Mouse (Mus musculus): Measurements from ENCODE around the gene Znrd1as. TPM values are rescaled to one million over a fixed set of nuclear protein-coding genes. Genes with fewer than 3 reads are reported as not detected.

The Znrd1as gene
- total and polyA plus RNA-seq, 3 experiments = 1.8 to 2.8 TPM; not detected in 1

DNA sequence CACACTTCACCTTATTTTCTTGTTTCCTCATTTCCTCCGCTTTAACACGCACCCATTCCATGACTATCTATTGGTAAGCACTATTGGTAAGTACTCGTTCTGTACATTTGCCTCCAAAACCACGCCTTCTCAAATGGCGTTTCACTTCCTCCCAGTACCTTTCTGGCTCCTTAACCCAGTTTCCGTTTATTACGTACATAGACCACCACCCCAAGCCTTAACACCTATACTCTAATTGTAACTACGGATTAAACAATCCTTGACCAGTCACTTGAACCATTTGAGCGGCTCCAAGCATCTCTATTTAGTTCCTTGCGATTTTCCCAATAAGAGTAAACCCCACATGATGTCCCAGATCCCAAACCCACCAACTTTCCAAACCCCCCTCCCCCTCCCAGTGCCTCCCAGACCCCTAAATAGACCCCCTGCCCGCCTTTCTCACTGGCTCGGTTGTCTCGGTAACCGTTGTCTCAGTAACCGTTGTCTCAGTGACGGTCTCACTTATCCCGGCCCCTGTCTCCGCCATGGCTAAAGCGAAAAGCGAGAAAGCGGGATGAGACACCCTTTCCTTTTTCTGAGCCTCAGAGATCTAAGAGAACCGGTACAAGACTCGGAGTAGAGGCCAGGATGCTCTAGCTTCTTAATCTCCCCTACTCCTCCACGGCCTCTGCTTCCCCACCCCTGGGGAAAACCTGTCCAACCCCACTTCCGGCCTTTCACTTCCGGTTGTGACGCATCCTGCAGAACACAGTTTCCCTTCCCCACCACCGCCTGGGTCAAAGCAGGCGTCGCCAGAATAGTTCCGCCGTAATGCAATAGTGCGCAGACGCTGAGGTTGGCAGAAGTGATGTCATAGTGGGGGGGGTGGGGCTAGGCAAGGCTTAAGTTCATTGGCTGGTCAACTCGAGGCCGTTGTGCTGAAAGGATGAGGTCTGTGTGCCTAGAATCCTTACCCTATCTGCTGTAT is 7.1 kb upstream of the Znrd1as start, which contains the start of gene Ppp1r11 (continued):
- TF ChIP-seq MEF2A (IDR thresholded peaks at IDR 0.05; ENCODE audit: extremely low read depth, insufficient replicate concordance, low read depth, low read length, poor library complexity, severe bottlenecking) (no peak), USF2 (IDR thresholded peaks at IDR 0.05; ENCODE audit: borderline replicate concordance in 1 of 2, insufficient read depth in 1 of 2, low read depth in 1 of 2, low read length in 2 of 2) (no peak), UBTF (IDR thresholded peaks at IDR 0.05; ENCODE audit: borderline replicate concordance, insufficient read depth, low read depth, low read length) (no peak)

DNA sequence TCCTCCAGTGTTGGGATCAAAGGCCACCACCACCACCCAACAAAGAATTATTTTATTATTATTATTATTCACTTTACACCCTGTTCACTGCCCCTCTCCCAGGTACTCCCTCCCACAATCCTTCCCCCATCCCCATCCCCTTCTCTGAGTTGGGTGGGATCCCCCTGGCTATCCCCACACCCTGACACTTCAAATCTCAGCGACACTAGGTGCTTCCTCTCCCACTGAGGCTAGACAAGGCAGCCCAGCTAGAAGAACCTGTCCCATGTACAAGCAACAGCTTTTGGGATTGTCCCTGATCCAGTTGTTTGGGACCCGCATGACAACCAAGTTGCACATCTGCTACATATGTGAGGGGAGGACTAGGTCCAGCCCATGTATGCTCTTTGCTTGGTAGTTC is 5.8 kb upstream of the Znrd1as start:
- H3K4me3 ChIP-seq (ENCODE audit: control insufficient read depth in 1 of 2, insufficient read depth in 1 of 2, low read depth in 2 of 2, low read length in 2 of 2) = no peak overlapping the region
- no peak for TF ChIP-seq POLR2AphosphoS2 (IDR thresholded peaks at IDR 0.05; ENCODE audit: low read length)
- no peak for TF ChIP-seq GABPA (IDR thresholded peaks at IDR 0.05; ENCODE audit: low read depth, low read length)
- no peak for TF ChIP-seq ETS1 (IDR thresholded peaks at IDR 0.05; ENCODE audit: low read depth, low read length)
- TF ChIP-seq MYB (IDR thresholded peaks at IDR 0.05; ENCODE audit: low read depth, low read length) = no peak
- TF ChIP-seq KAT2A (conservative IDR thresholded peaks at IDR 0.05; ENCODE audit: low read depth, low read length) = no peak
- no peak for TF ChIP-seq RAD21 (IDR thresholded peaks at IDR 0.05; ENCODE audit: low read depth, low read length)
- no peak for TF ChIP-seq TBP (IDR thresholded peaks at IDR 0.05; ENCODE audit: low read depth, low read length)
- no peak for TF ChIP-seq USF2 (IDR thresholded peaks at IDR 0.05; ENCODE audit: borderline replicate concordance in 1 of 2, insufficient read depth in 1 of 2, low read depth in 1 of 2, low read length in 2 of 2)
- no peak for TF ChIP-seq TAL1 (IDR thresholded peaks at IDR 0.05; ENCODE audit: low read length)
- TF ChIP-seq CTCF (IDR thresholded peaks at IDR 0.05 in 2 of 3, conservative IDR thresholded peaks at IDR 0.05 in 1 of 3; ENCODE audit: control insufficient read depth in 1 of 3, insufficient read depth in 1 of 3, low read depth in 2 of 3, low read length in 3 of 3, poor library complexity in 1 of 3, severe bottlenecking in 1 of 3) = no peak
- no peak for DNase-seq (ENCODE audit: low read depth, low spot score)
- H3K27me3 ChIP-seq (ENCODE audit: control insufficient read depth in 1 of 2, insufficient read depth in 2 of 2, low read length in 2 of 2) = no peaks in the 10 kb centered on the region
- H3K9me3 ChIP-seq (replicated peaks; ENCODE audit: insufficient read depth, low read length) = no peaks in the 10 kb centered on the region
- H3K36me3 ChIP-seq (ENCODE audit: control insufficient read depth in 1 of 2, insufficient read depth in 2 of 2, low read length in 2 of 2) = peaks cover 0 to 9% of the 10 kb centered on the region in 2 experiments; a peak in 2 of 4 replicates
- H3K4me1 ChIP-seq (ENCODE audit: control insufficient read depth in 1 of 2, insufficient read depth in 2 of 2, low read length in 2 of 2) = no peaks in the 10 kb centered on the region; a peak in 1 of 4 replicates
- peaks cover 15% of the 10 kb centered on the region for H3K79me2 ChIP-seq (ENCODE audit: control insufficient read depth, insufficient read depth, low read length, poor library complexity)
- no peak overlapping the region for H3K27ac ChIP-seq (ENCODE audit: control insufficient read depth, low read depth, low read length)
- H3K9ac ChIP-seq (ENCODE audit: control insufficient read depth, low read depth, low read length, poor library complexity, severe bottlenecking) = no peak overlapping the region

DNA sequence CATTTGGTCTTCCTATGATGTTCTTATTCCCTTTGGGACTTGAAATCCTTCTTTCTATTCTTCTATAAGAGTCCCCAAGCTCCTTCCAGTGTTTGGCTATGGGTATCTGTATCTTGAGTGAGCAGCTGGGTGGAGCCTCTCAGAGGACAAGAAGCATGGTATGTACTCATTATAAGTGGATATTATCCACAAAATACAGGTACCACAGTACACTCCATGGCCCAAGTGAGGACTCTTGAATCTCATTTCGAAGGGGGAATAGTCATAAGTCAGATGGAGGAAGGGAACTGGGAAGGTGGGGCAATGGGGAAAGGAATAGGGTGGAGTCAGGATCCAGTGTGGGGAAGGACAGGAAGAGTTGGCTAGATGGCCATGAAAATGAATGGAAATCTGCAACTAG is 5.3 kb upstream of the Znrd1as start:
- no peak for DNase-seq (ENCODE audit: low read depth, low spot score)
- Histone ChIP-seq H3K9me3 (replicated peaks; ENCODE audit: insufficient read depth, low read length) (no peaks in the 10 kb centered on the region), H3K36me3 (ENCODE audit: control insufficient read depth in 1 of 2, insufficient read depth in 2 of 2, low read length in 2 of 2) (peaks cover 0 to 9% of the 10 kb centered on the region in 2 experiments; a peak in 2 of 4 replicates), H3K4me1 (ENCODE audit: control insufficient read depth in 1 of 2, insufficient read depth in 2 of 2, low read length in 2 of 2) (no peaks in the 10 kb centered on the region; a peak in 1 of 4 replicates), H3K27me3 (ENCODE audit: control insufficient read depth in 1 of 2, insufficient read depth in 2 of 2, low read length in 2 of 2) (no peaks in the 10 kb centered on the region), H3K27ac (ENCODE audit: control insufficient read depth, low read depth, low read length) (no peak overlapping the region), H3K79me2 (ENCODE audit: control insufficient read depth, insufficient read depth, low read length, poor library complexity) (peaks cover 15% of the 10 kb centered on the region), H3K4me3 (ENCODE audit: control insufficient read depth in 1 of 2, insufficient read depth in 1 of 2, low read depth in 2 of 2, low read length in 2 of 2) (no peak overlapping the region), H3K9ac (ENCODE audit: control insufficient read depth, low read depth, low read length, poor library complexity, severe bottlenecking) (no peak overlapping the region)
- TF ChIP-seq ZC3H11A (IDR thresholded peaks at IDR 0.05; ENCODE audit: low read depth, low read length) (no peak), CHD1 (IDR thresholded peaks at IDR 0.05; ENCODE audit: low read depth, low read length) (no peak), TCF12 (IDR thresholded peaks at IDR 0.05; ENCODE audit: low read depth, low read length) (no peak), JUND (IDR thresholded peaks at IDR 0.05; ENCODE audit: low read depth, low read length) (no peak), NELFE (IDR thresholded peaks at IDR 0.05; ENCODE audit: low read depth, low read length) (no peak), KAT2A (conservative IDR thresholded peaks at IDR 0.05; ENCODE audit: low read depth, low read length) (no peak), CTCF (IDR thresholded peaks at IDR 0.05 in 2 of 3, conservative IDR thresholded peaks at IDR 0.05 in 1 of 3; ENCODE audit: control insufficient read depth in 1 of 3, insufficient read depth in 1 of 3, low read depth in 2 of 3, low read length in 3 of 3, poor library complexity in 1 of 3, severe bottlenecking in 1 of 3) (no peak), RCOR1 (IDR thresholded peaks at IDR 0.05; ENCODE audit: low read depth, low read length) (no peak), EP300 (IDR thresholded peaks at IDR 0.05; ENCODE audit: low read depth in 1 of 2, low read length in 2 of 2) (no peak), GABPA (IDR thresholded peaks at IDR 0.05; ENCODE audit: low read depth, low read length) (no peak), MYC (IDR thresholded peaks at IDR 0.05; ENCODE audit: low read depth, low read length) (no peak), TBP (IDR thresholded peaks at IDR 0.05; ENCODE audit: low read depth, low read length) (no peak), MEF2A (IDR thresholded peaks at IDR 0.05; ENCODE audit: extremely low read depth, insufficient replicate concordance, low read depth, low read length, poor library complexity, severe bottlenecking) (no peak), ELF1 (IDR thresholded peaks at IDR 0.05; ENCODE audit: low read depth, low read length) (no peak)

Measured in MEL (cell line).